Mouse (Mus musculus) embryonic fibroblast, embryonic 13.5 days (primary cell): ENCODE data around the gene Vmn2r76. TPM values are rescaled to one million over a fixed set of nuclear protein-coding genes. Genes with fewer than 3 reads are reported as not detected.
"Not testable (repeated sequence)": the region's sequence is repeated elsewhere in the genome, so short reads cannot be mapped to it uniquely, and the experiment has no call there.

Source experiments
- H3K27ac ChIP-seq: 2 replicates; pipeline ENCODE4 v1.5.1; 2012; ENCODE audit warnings: low read length, control low read depth, inconsistent platforms; ENCODE audit not compliant: insufficient read depth
- H3K4me1 ChIP-seq: 2 replicates; pipeline ENCODE4 v1.6.1; 2011; ENCODE audit warnings: low read length; ENCODE audit not compliant: control insufficient read depth, insufficient read depth
- H3K4me3 ChIP-seq: 2 replicates; pipeline ENCODE4 v1.5.1; 2011; ENCODE audit warnings: mild to moderate bottlenecking, control low read depth, low read length; ENCODE audit not compliant: insufficient read depth
- CTCF ChIP-seq: IDR thresholded peaks from 2 replicates; pipeline ENCODE4 v1.5.1; 2011; ENCODE audit warnings: mild to moderate bottlenecking, control low read depth, low read length, moderate library complexity, borderline replicate concordance; ENCODE audit not compliant: insufficient read depth
- POLR2A ChIP-seq: IDR thresholded peaks from 2 replicates; pipeline ENCODE4 v1.6.1; 2011; ENCODE audit warnings: low read depth, mild to moderate bottlenecking, control low read depth, low read length, moderate library complexity
- polyA plus RNA-seq: library from polyadenylated mRNA; stranded (reverse); fragments of >200 nt; gene quantifications from 2 replicates; pipeline ENCODE4 v1.2.4, GENCODE M21; 2011; ENCODE audit warnings: low read depth; ENCODE audit not compliant: missing spikeins, insufficient read length

Gene Vmn2r76
- polyA plus RNA-seq, result not detected in 2 replicates

DNA sequence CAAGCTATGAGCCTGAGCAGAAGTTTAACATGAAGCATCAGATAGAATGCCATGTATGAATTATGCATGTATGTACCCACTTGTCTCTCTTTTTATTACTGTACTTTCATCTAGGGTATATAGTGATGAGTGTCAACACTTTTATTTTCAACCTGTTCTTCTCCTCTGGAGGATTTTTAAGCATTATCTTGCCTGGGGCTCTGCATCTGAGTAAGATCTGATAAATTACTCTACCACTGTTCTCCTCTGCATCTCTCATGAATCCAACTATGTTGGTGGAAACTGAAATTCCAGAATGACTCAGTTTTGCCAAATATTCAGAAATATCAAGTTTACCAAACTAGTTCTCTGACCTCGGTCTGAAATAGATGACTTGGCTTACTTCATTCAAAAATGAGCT is at the start of gene Vmn2r76:
Vmn2r76 (minus strand) TSS at position 101 of the 400 bp plus-strand sequence.
- no peaks in the 10 kb centered on the region for H3K4me1 ChIP-seq
- TF ChIP-seq CTCF (no peak), POLR2A (no peak)
- H3K27ac ChIP-seq, result no peak within 1 kb of the TSS
- H3K4me3 ChIP-seq, result no peak within 1 kb of the TSS

GRCm38 (mm10) chr7:86277072-86277471 is 31.0 kb upstream of the Vmn2r76 start, which contains the start of gene Olfr310:
Gene Olfr310 (minus strand): TSS chr7:86277172.
- Histone ChIP-seq H3K4me3 (no peak within 1 kb of the TSS), H3K4me1 (no peaks in the 10 kb centered on the region), H3K27ac (no peak within 1 kb of the TSS)
- TF ChIP-seq POLR2A, result no peak
- no peak for TF ChIP-seq CTCF

DNA sequence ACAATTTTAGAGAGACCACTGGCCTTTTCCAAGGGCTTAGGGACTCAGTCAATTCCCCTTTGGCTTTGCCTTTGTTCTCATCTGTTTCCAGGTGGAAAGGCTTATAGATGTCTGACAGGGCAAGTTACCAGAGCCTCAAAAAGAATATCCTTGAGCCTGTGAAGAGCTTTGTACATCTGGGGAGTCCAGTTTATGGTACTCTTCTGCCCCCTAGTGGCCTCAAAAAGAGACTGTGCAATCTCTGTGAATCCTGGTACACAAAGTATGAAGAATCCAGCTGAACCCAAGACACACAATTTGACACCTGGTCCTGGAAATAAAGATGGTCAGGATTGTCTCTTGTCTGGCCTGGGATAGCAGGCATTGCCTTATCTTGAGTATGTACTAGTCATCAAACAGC is 34.8 kb downstream of the Vmn2r76 start:
- TF ChIP-seq CTCF (no peak), POLR2A (no peak)
- Histone ChIP-seq H3K4me3 (no peak overlapping the region), H3K4me1 (no peaks in the 10 kb centered on the region), H3K27ac (no peak overlapping the region)

DNA sequence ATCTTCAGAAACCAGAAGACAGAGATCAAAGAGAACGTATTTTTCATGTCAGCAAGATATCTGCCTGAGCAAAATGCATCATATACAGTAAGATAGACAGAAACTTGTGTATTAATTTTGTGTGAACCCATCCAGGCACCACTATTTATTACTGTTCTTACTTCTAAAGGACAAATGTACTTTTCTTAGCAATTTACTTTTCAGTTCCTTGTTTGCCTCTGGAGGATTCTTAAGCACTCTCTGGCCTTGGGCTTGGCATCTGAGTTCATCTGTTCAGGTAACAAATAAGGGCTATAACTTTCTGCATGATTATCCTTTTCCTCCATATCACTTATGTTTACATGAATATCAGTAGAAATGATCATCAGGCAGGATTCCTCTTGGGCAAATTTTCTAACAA is 74.4 kb downstream of the Vmn2r76 start, which contains the start of gene Vmn2r75:
Vmn2r75 (minus strand) TSS at position 101 of the 400 bp plus-strand sequence.
- H3K4me1 ChIP-seq, H3K27ac ChIP-seq, H3K4me3 ChIP-seq: not testable (repeated sequence)

Other genes with a start within 250 kb of the Vmn2r76 start
- gene Vmn2r75, start 74.5 kb downstream of the Vmn2r76 start, polyA plus RNA-seq, result not detected in 2 replicates
- gene Olfr310, start 30.9 kb upstream of the Vmn2r76 start, polyA plus RNA-seq, result not detected in 2 replicates
- not detected in 2 replicates for gene Olfr309, start 67.4 kb upstream of the Vmn2r76 start, polyA plus RNA-seq
- not detected in 2 replicates for gene Olfr308, start 79.3 kb upstream of the Vmn2r76 start, polyA plus RNA-seq
- gene Olfr307, start 91.3 kb upstream of the Vmn2r76 start, polyA plus RNA-seq, result not detected in 2 replicates
- not detected in 2 replicates for gene Olfr305, start 120.6 kb upstream of the Vmn2r76 start, polyA plus RNA-seq
- not detected in 2 replicates for gene Olfr304, start 140.3 kb upstream of the Vmn2r76 start, polyA plus RNA-seq
- gene Olfr303, start 151.5 kb upstream of the Vmn2r76 start, polyA plus RNA-seq, result not detected in 2 replicates
- not detected in 2 replicates for gene Olfr301, start 157.5 kb upstream of the Vmn2r76 start, polyA plus RNA-seq
- not detected in 2 replicates for gene Olfr299, start 213.6 kb upstream of the Vmn2r76 start, polyA plus RNA-seq
- not detected in 2 replicates for gene Olfr298, start 246.2 kb upstream of the Vmn2r76 start, polyA plus RNA-seq